Mouse (Mus musculus) bone marrow, adult 2 months (tissue): ENCODE measurements around the gene Rnf145. TPM values are rescaled to one million over a fixed set of nuclear protein-coding genes. Genes with fewer than 3 reads are reported as not detected.
A peak's percentile ranks its signal among the peaks of the same experiment; 100 is the strongest.

Source experiments
- H3K27ac ChIP-seq: fragments of 200-500 bp; 2 replicates; pipeline ENCODE4 v1.5.1; 2012; ENCODE audit warnings: low read depth, mild to moderate bottlenecking, control low read depth, inconsistent platforms, low read length; ENCODE audit not compliant: control insufficient read depth, poor library complexity, insufficient read depth
- H3K4me1 ChIP-seq: fragments of 200-500 bp; 2 replicates; pipeline ENCODE4 v1.6.1; 2011; ENCODE audit warnings: low read length; ENCODE audit not compliant: control insufficient read depth, insufficient read depth
- H3K4me3 ChIP-seq: fragments of 200-500 bp; replicated peaks from 2 replicates; pipeline ENCODE3; 2011; ENCODE audit warnings: mild to moderate bottlenecking, low read depth, low read length, control low read depth; ENCODE audit not compliant: control insufficient read depth
- CTCF ChIP-seq: fragments of 200-500 bp; IDR thresholded peaks from 2 replicates; pipeline ENCODE4 v1.5.1; 2011; ENCODE audit warnings: low read length, control low read depth; ENCODE audit not compliant: control insufficient read depth, insufficient read depth
- POLR2A ChIP-seq: fragments of 200-500 bp; IDR thresholded peaks from 2 replicates; pipeline ENCODE4 v1.6.1; 2011; ENCODE audit warnings: low read depth, mild to moderate bottlenecking, control low read depth, low read length, borderline replicate concordance; ENCODE audit not compliant: control insufficient read depth
- WGBS: fragments of 180-500 bp; shearing (Covaris S2); methylation state at CpG from one replicate; pipeline ENCODE4 v1.1.7; 2018; 5-methylcytosine and 5-hydroxymethylcytosine counted together
- polyA plus RNA-seq: library from polyadenylated mRNA; stranded (reverse); fragments of >200 nt; gene quantifications from 2 replicates; pipeline ENCODE4 v1.2.4, GENCODE M21; 2011; ENCODE audit warnings: low replicate concordance; ENCODE audit not compliant: missing spikeins, insufficient read depth, insufficient read length

The Rnf145 gene
- polyA plus RNA-seq, 1 experiment = 35.4 TPM

DNA sequence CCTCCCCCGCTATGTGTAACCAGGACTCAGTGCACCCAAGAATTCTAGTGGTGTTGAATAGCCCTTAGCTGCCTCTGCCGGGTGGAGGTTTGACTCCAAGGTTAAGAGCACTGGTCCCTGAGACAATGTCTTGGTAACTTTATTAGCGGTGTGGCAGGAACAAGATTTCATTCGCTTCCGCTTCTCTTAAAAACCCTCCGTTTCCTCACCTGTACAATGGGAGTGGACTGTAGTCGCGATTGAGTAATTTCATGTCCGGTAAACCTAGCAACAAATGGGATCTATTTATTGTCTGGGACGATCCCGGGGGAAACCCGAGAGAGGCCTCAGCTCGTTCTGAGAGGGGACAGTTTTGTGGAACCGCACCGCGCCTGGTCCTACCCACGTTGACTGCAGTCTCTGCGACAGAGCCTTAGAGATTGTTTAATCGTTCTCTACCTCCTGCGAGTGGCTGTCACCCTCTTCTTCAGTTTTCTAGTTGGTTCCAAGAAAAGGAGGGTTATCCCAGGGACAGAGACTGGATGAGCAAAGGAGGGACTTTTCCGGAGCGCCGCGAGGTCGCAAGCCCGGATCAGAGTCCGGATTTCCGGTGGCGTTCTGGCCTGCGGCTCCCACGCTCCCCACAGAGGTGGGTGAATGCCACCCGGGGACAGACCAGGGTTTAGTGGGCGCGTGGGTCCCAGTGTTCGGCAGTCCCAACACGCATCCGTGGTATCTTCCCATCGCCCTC, 94.1 kb downstream of the Rnf145 start:
- H3K27ac ChIP-seq = peak overlapping the region; percentile 52
- peaks cover 1% of the 10 kb centered on the region for H3K4me1 ChIP-seq
- TF ChIP-seq CTCF (no peak), POLR2A (no peak; the same call in 1 of the 2 replicates)
- peak overlapping the region; percentile 54 for H3K4me3 ChIP-seq
- 3% methylated on average over 38 of the region's 38 CpGs for WGBS

GRCm38 (mm10) chr11:44613411-44614180, 94.8 kb downstream of the Rnf145 start:
- WGBS = 12% methylated on average over 14 of the region's 14 CpGs
- Histone ChIP-seq H3K27ac (peak overlapping the region; percentile 34), H3K4me1 (peaks cover 1% of the 10 kb centered on the region), H3K4me3 (peak overlapping the region; percentile 43)
- TF ChIP-seq CTCF (no peak), POLR2A (no peak)

Other genes with a start within 250 kb of the Rnf145 start
- not detected in 2 replicates for gene Il12b, start 118.9 kb upstream of the Rnf145 start, polyA plus RNA-seq
- gene Ublcp1, start 48.5 kb upstream of the Rnf145 start, polyA plus RNA-seq = 42.2 and 52.5 TPM in 2 replicates
- 70.8 and 188 TPM in 2 replicates for gene Ebf1, start 98.4 kb downstream of the Rnf145 start, polyA plus RNA-seq